Mouse (Mus musculus) gastrocnemius, adult 2 months (tissue): ENCODE results near the gene Itga10. TPM values are rescaled to one million over a fixed set of nuclear protein-coding genes. Genes with fewer than 3 reads are reported as not detected.
A peak's percentile ranks its signal among the peaks of the same experiment; 100 is the strongest.
"Not testable (repeated sequence)": the region's sequence is repeated elsewhere in the genome, so short reads cannot be mapped to it uniquely, and the experiment has no call there.

Source experiments
- DNase-seq: peaks from one replicate; pipeline ENCODE4 v3.0.0; 2022
- H3K27ac ChIP-seq: fragments of 200-600 bp; 2 replicates; pipeline ENCODE4 v1.8.1; 2022; ENCODE audit warnings: mild to moderate bottlenecking
- H3K4me3 ChIP-seq: fragments of 200-600 bp; 2 replicates; pipeline ENCODE4 v1.8.1; 2022; ENCODE audit warnings: mild to moderate bottlenecking, moderate library complexity
- CTCF ChIP-seq: fragments of 200-600 bp; IDR thresholded peaks from 2 replicates; pipeline ENCODE4 v1.8.1; 2022; ENCODE audit warnings: antibody characterized with exemption, mild to moderate bottlenecking, moderate library complexity
- intact Hi-C: fragments of 180-260 bp; cut with DNase I; formaldehyde crosslinking; loops from one replicate; pipeline ENCODE4 v1.15.1; 2025
- total RNA-seq, 2 experiments: library from RNA; stranded (reverse); gene quantifications; 2 replicates each; pipeline ENCODE4 v1.2.3; 2021

Gene Itga10
- total RNA-seq, 2 experiments from 2014 or later: 0.74 to 1.4 TPM

GRCm38 (mm10) chr3:96636448-96636847 is 8.9 kb upstream of the Itga10 start:
- H3K27ac ChIP-seq: peak overlapping the region; percentile 95
- DNase-seq: no peak
- TF ChIP-seq CTCF: no peak
- intact Hi-C loops: no loop called here
- H3K4me3 ChIP-seq: peak overlapping the region; percentile 85

GRCm38 (mm10) chr3:96639219-96639618 is 6.2 kb upstream of the Itga10 start:
- intact Hi-C loops: loop anchor here (2.0 kb wide), 1 partner anchor 58 kb away; no protein-coding TSS in a partner anchor
- TF ChIP-seq CTCF: peak; percentile 86
- Histone ChIP-seq H3K27ac (no peak overlapping the region), H3K4me3 (no peak overlapping the region)
- DNase-seq: peak; percentile 68

- intact Hi-C loops: no loop called here
- TF ChIP-seq CTCF: no peak
Observed at GRCm38 (mm10) chr3:96647365-96647764, 2.0 kb downstream of the Itga10 start.

GRCm38 (mm10) chr3:96660901-96661300 is 15.5 kb downstream of the Itga10 start:
- no peak for TF ChIP-seq CTCF
- intact Hi-C loops: no loop called here
- no peak overlapping the region for H3K27ac ChIP-seq
- H3K4me3 ChIP-seq: no peak overlapping the region
- DNase-seq: no peak

More at GRCm38 (mm10) chr3:96647365-96647764, 2.0 kb downstream of the Itga10 start:
- Histone ChIP-seq H3K27ac (no peak overlapping the region), H3K4me3 (no peak overlapping the region)
- no peak for DNase-seq

- no peak for TF ChIP-seq CTCF
- no peak for DNase-seq
- peak overlapping the region; percentile 62; the same call in 1 of the 2 replicates for H3K4me3 ChIP-seq
- intact Hi-C loops: no loop called here
- peak overlapping the region; percentile 67 for H3K27ac ChIP-seq
Observed at GRCm38 (mm10) chr3:96662731-96663316, 17.4 kb downstream of the Itga10 start.

GRCm38 (mm10) chr3:96663432-96664239 is 18.3 kb downstream of the Itga10 start:
- DNase-seq: peak; percentile 85
- Histone ChIP-seq H3K27ac (peak overlapping the region; percentile 67), H3K4me3 (peak overlapping the region; percentile 62)
- peak; percentile 86 for TF ChIP-seq CTCF
- intact Hi-C loops: no loop called here

GRCm38 (mm10) chr3:96665732-96666363 is 20.5 kb downstream of the Itga10 start:
- not testable (repeated sequence) for DNase-seq, H3K27ac ChIP-seq, H3K4me3 ChIP-seq
- intact Hi-C loops: loop anchor here (5.0 kb wide), 1 partner anchor 41 kb away; the partner anchor contains the start of gene Nudt17

- no peak for TF ChIP-seq CTCF
- H3K27ac ChIP-seq: no peak overlapping the region
- H3K4me3 ChIP-seq: no peak overlapping the region
- intact Hi-C loops: loop anchor here (5.0 kb wide), 1 partner anchor 40 kb away; the partner anchor contains the start of gene Nudt17
- DNase-seq: no peak
Observed at GRCm38 (mm10) chr3:96666916-96667315, 21.5 kb downstream of the Itga10 start.

GRCm38 (mm10) chr3:96667316-96667715 is 21.9 kb downstream of the Itga10 start:
- peak; percentile 53 for TF ChIP-seq CTCF
- H3K4me3 ChIP-seq: no peak overlapping the region
- no peak for DNase-seq
- intact Hi-C loops: loop anchor here (5.0 kb wide), 1 partner anchor 40 kb away; the partner anchor contains the start of gene Nudt17
- H3K27ac ChIP-seq: no peak overlapping the region

- Histone ChIP-seq H3K4me3 (no peak overlapping the region), H3K27ac (no peak overlapping the region)
- intact Hi-C loops: loop anchor here (5.0 kb wide), 1 partner anchor 39 kb away; the partner anchor contains the start of gene Nudt17
- DNase-seq: no peak
- no peak for TF ChIP-seq CTCF
Observed at GRCm38 (mm10) chr3:96668424-96669067, 23.2 kb downstream of the Itga10 start.

- intact Hi-C loops: loop anchor here (5.0 kb wide), 1 partner anchor 37 kb away; the partner anchor contains the start of gene Nudt17
- Histone ChIP-seq H3K4me3 (peak within 1 kb of the TSS; percentile 76), H3K27ac (peak within 1 kb of the TSS; percentile 70)
- peak; percentile 38; the same call in 1 of the 2 replicates for TF ChIP-seq CTCF
- peak; percentile 88 for DNase-seq
Observed at GRCm38 (mm10) chr3:96669727-96670468, 24.5 kb downstream of the Itga10 start, which contains the start of gene Ankrd35. Gene Ankrd35 (plus strand): TSS chr3:96670131.

- DNase-seq: no peak
- no peak for TF ChIP-seq CTCF
- no peak overlapping the region for H3K27ac ChIP-seq
- intact Hi-C loops: no loop called here
- no peak overlapping the region for H3K4me3 ChIP-seq
Observed at GRCm38 (mm10) chr3:96671519-96671918, 26.1 kb downstream of the Itga10 start.
